8 mouse cellular contexts compared by ENCODE assay signal in genomic region chr16:45724742-45725102, GRCm38 (mm10). TPM values are rescaled to one million over a fixed set of nuclear protein-coding genes. Genes with fewer than 3 reads are reported as not detected.
DNase-seq lines count a peak whose midpoint lies in the region; ATAC-seq lines count a peak whose summit lies in the region.

No protein-coding gene starts in this region.

- peak; percentile 72 for ATAC-seq in hindbrain, embryonic 13.5 days (ENCODE audit: low FRiP score)
- ATAC-seq in midbrain, embryonic 15.5 days (replicated peaks) = peak; percentile 82

- peak overlapping the region; percentile 95 for H3K9ac ChIP-seq in hindbrain, embryonic 13.5 days
- peak overlapping the region; percentile 73 for H3K9ac ChIP-seq in midbrain, embryonic 15.5 days

- H3K27ac ChIP-seq in hindbrain, embryonic 13.5 days = peak overlapping the region; percentile 98
- peak overlapping the region; percentile 97 for H3K27ac ChIP-seq in midbrain, embryonic 15.5 days

- H3K4me3 ChIP-seq in hindbrain, embryonic 13.5 days = peak overlapping the region; percentile 67
- peak overlapping the region; percentile 60 for H3K4me3 ChIP-seq in midbrain, embryonic 15.5 days

- H3K9me3 ChIP-seq in hindbrain, embryonic 13.5 days = no peaks in the 10 kb centered on the region
- no peaks in the 10 kb centered on the region for H3K9me3 ChIP-seq in midbrain, embryonic 15.5 days

- peak overlapping the region; percentile 88 for H3K4me2 ChIP-seq in hindbrain, embryonic 13.5 days
- peak overlapping the region; percentile 71 for H3K4me2 ChIP-seq in midbrain, embryonic 15.5 days

- peak; percentile 26 to 47 for DNase-seq in layer of hippocampus, postnatal 25 days (ENCODE audit: extremely low spot score in 1 of 2, low spot score in 1 of 2)
- DNase-seq in layer of hippocampus, postnatal 14 days (ENCODE audit: low spot score in 2 of 2) = no peak
- peak; percentile 38 to 59 for DNase-seq in cerebellum, postnatal 4 days (ENCODE audit: low spot score in 2 of 2)
- no peak for DNase-seq in spleen, postnatal 14 days (ENCODE audit: low spot score in 2 of 2)
- no peak for DNase-seq in thymus, postnatal 10 days (ENCODE audit: low spot score in 2 of 2)
- DNase-seq in B cell, adult 2 months = no peak

- WGBS in hindbrain, embryonic 13.5 days = under 1% methylated on average over 10 of the region's 10 CpGs
- WGBS in midbrain, embryonic 15.5 days = under 1% methylated on average over 10 of the region's 10 CpGs

- H3K4me1 ChIP-seq in hindbrain, embryonic 13.5 days (replicated peaks) = peaks cover 45% of the 10 kb centered on the region
- peaks cover 32% of the 10 kb centered on the region for H3K4me1 ChIP-seq in midbrain, embryonic 15.5 days

- no peaks in the 10 kb centered on the region for H3K27me3 ChIP-seq in hindbrain, embryonic 13.5 days
- H3K27me3 ChIP-seq in midbrain, embryonic 15.5 days (replicated peaks) = no peaks in the 10 kb centered on the region

- peaks cover 34% of the 10 kb centered on the region for H3K36me3 ChIP-seq in hindbrain, embryonic 13.5 days
- 0 out of 2 replicates have a peak, but pooled peaks cover 3% of the 10 kb centered on the region for H3K36me3 ChIP-seq in midbrain, embryonic 15.5 days (replicated peaks)

RNA-seq across cellular contexts. Expression of gene Tagln3, which starts 0.3 kb away (rescaled TPM):
- total RNA-seq in layer of hippocampus, postnatal 25 days (2021) = 100 to 1,000 TPM; 259 to 275 TPM
- total RNA-seq in layer of hippocampus, postnatal 14 days (2021) = 100 to 1,000 TPM; 287 to 317 TPM
- polyA plus RNA-seq in hindbrain, embryonic 13.5 days (2015; fragmentation: Nextera tagmentation; extraction: Ambion mirVana) = 625 and 635 TPM in 2 replicates
- polyA plus RNA-seq in midbrain, embryonic 15.5 days (2015; fragmentation: Nextera tagmentation; extraction: Ambion mirVana) = 390 and 409 TPM in 2 replicates

RNA-seq across cellular contexts. Expression of gene Abhd10, which starts 18.0 kb away (rescaled TPM):
- total RNA-seq in layer of hippocampus, postnatal 25 days (2021) = 10 to 100 TPM; 16.9 to 21.0 TPM
- 10 to 100 TPM; 20.0 TPM for total RNA-seq in layer of hippocampus, postnatal 14 days (2021)
- 41.2 and 46.0 TPM in 2 replicates for polyA plus RNA-seq in hindbrain, embryonic 13.5 days (2015; fragmentation: Nextera tagmentation; extraction: Ambion mirVana)
- 42.0 and 43.7 TPM in 2 replicates for polyA plus RNA-seq in midbrain, embryonic 15.5 days (2015; fragmentation: Nextera tagmentation; extraction: Ambion mirVana)

RNA-seq across cellular contexts. Expression of gene Tmprss7, which starts 31.3 kb away (rescaled TPM):
- under 1 TPM; 0.64 to 0.89 TPM for total RNA-seq in layer of hippocampus, postnatal 25 days (2021)
- 1 to 10 TPM in 1 of 2 experiments, under 1 TPM in 1; 0.91 to 2.4 TPM for total RNA-seq in layer of hippocampus, postnatal 14 days (2021)
- 0.36 and 0.60 TPM in 2 replicates for polyA plus RNA-seq in hindbrain, embryonic 13.5 days (2015; fragmentation: Nextera tagmentation; extraction: Ambion mirVana)
- polyA plus RNA-seq in midbrain, embryonic 15.5 days (2015; fragmentation: Nextera tagmentation; extraction: Ambion mirVana) = 0.59 and 0.72 TPM in 2 replicates

Comparison
In these comparisons a context has a peak if more than half of its experiments do, and no peak if none do; other contexts are left out.
1. DNase-seq: peak in layer of hippocampus, postnatal 25 days (2 of 2) and cerebellum, postnatal 4 days (2 of 2); none in layer of hippocampus, postnatal 14 days (0 of 2), spleen, postnatal 14 days (0 of 2), thymus, postnatal 10 days (0 of 2) and B cell, adult 2 months (0 of 2).